Mouse (Mus musculus): Measurements from ENCODE around the gene Cers1. TPM values are rescaled to one million over a fixed set of nuclear protein-coding genes. Genes with fewer than 3 reads are reported as not detected.
A peak's percentile ranks its signal among the peaks of the same experiment; 100 is the strongest.

Cers1 gene
- total RNA-seq, 1 experiment: 1.9 TPM

DNA sequence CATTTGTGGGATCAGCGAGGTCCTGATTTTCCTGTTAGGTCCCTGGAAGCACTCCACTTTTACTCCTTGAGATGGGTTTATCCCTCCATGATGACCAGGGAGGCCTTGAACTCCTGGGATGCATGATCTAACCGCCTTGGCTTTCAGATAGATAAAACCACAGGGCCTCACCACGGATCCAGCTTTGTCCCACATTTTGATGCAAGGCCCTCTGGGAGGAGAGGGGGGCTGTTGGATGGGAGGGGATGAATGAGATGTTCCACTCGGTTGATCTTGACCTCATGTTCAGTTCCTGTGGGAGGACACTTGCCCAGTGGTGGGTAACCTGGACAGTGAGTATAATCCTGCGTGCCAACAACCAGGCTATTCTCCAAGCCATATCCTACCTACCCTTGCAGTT is 31.2 kb upstream of the Cers1 start:
- no peak for DNase-seq (ENCODE audit: low read depth, low spot score)
- in situ Hi-C loops (cut with MboI; ENCODE audit: low sequenced_read_pairs in 2 of 2, unreplicated experiment in 2 of 2): no loop called here
- Histone ChIP-seq H3K4me1 (ENCODE audit: control insufficient read depth in 2 of 2, insufficient read depth in 2 of 2, low read length in 2 of 2, poor library complexity in 1 of 2) (peaks cover 4 to 22% of the 10 kb centered on the region in 2 experiments; a peak in 3 of 4 replicates), H3K9ac (ENCODE audit: insufficient read depth, low read depth, low read length, poor library complexity, severe bottlenecking) (no peak overlapping the region), H3K27ac (ENCODE audit: insufficient read depth, low read depth, low read length, poor library complexity, severe bottlenecking) (no peak overlapping the region), H3K4me3 (ENCODE audit: insufficient read depth in 1 of 2, low read depth in 1 of 2, low read length in 2 of 2, poor library complexity in 1 of 2, severe bottlenecking in 1 of 2) (no peak overlapping the region), H3K36me3 (ENCODE audit: control insufficient read depth, insufficient read depth, low read length, poor library complexity, severe bottlenecking) (peaks cover 25% of the 10 kb centered on the region; the same call in 1 of the 2 replicates), H3K9me3 (ENCODE audit: control insufficient read depth, insufficient read depth, low read depth, low read length) (no peaks in the 10 kb centered on the region)
- TF ChIP-seq ZC3H11A (IDR thresholded peaks at IDR 0.05; ENCODE audit: borderline replicate concordance, low read depth, low read length): no peak
- TF ChIP-seq HCFC1 (IDR thresholded peaks at IDR 0.05; ENCODE audit: borderline replicate concordance, insufficient read depth, low read length): no peak
- TF ChIP-seq ZNF384 (IDR thresholded peaks at IDR 0.05; ENCODE audit: low read depth, low read length): no peak
- no peak for TF ChIP-seq MAFK (IDR thresholded peaks at IDR 0.05; ENCODE audit: insufficient read depth, low read depth, low read length)

DNA sequence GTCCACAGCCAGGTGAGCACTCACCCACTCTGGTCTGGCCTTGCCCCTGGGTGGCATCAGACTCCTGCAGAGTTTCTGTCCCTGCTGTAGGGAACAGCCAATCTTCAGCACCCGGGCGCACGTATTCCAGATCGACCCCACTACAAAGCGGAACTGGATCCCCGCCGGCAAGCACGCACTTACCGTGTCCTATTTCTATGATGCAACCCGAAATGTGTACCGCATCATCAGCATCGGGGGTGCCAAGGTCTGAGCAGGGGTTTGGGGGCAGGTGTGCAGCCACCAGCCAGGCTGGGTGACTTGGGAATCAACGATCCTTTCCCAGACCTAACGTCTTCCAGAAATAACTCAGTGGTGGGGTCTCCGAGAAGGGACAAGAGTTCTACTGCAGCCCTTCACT is 30.3 kb upstream of the Cers1 start:
- Histone ChIP-seq H3K4me3 (ENCODE audit: insufficient read depth in 1 of 2, low read depth in 1 of 2, low read length in 2 of 2, poor library complexity in 1 of 2, severe bottlenecking in 1 of 2) (no peak overlapping the region), H3K9me3 (ENCODE audit: control insufficient read depth, insufficient read depth, low read depth, low read length) (no peaks in the 10 kb centered on the region), H3K9ac (ENCODE audit: insufficient read depth, low read depth, low read length, poor library complexity, severe bottlenecking) (no peak overlapping the region), H3K27ac (ENCODE audit: insufficient read depth, low read depth, low read length, poor library complexity, severe bottlenecking) (no peak overlapping the region), H3K36me3 (ENCODE audit: control insufficient read depth, insufficient read depth, low read length, poor library complexity, severe bottlenecking) (peaks cover 30% of the 10 kb centered on the region; the same call in 1 of the 2 replicates), H3K4me1 (ENCODE audit: control insufficient read depth in 2 of 2, insufficient read depth in 2 of 2, low read length in 2 of 2, poor library complexity in 1 of 2) (peaks cover 4 to 21% of the 10 kb centered on the region in 2 experiments; a peak in 3 of 4 replicates)
- no peak for DNase-seq (ENCODE audit: low read depth, low spot score)
- TF ChIP-seq ZNF384 (IDR thresholded peaks at IDR 0.05; ENCODE audit: low read depth, low read length): no peak
- no peak for TF ChIP-seq MAFK (IDR thresholded peaks at IDR 0.05; ENCODE audit: insufficient read depth, low read depth, low read length)
- TF ChIP-seq ZC3H11A (IDR thresholded peaks at IDR 0.05; ENCODE audit: borderline replicate concordance, low read depth, low read length): no peak
- no peak for TF ChIP-seq HCFC1 (IDR thresholded peaks at IDR 0.05; ENCODE audit: borderline replicate concordance, insufficient read depth, low read length)
- in situ Hi-C loops (cut with MboI; ENCODE audit: low sequenced_read_pairs in 2 of 2, unreplicated experiment in 2 of 2): no loop called here

DNA sequence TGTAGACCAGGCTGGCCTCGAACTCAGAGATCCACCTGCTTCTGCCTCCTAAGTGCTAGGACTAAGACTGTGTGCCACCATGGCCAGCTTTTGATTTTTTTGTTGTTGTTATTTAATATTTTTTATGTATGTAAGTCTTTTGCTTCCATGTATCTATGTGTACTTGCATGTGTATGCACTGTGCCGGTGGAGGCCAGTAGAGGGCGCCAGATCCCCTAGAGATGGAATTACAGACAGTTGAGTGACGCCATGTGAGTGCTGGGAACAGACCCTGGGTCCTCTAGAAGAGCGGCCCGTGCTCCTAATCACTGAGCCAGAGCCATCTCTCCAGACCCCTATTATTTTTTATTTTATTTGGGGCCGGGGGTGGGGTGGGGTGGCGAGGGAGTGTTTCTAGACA is 28.8 kb upstream of the Cers1 start:
- Histone ChIP-seq H3K36me3 (ENCODE audit: control insufficient read depth, insufficient read depth, low read length, poor library complexity, severe bottlenecking) (peaks cover 42% of the 10 kb centered on the region; the same call in 1 of the 2 replicates), H3K4me3 (ENCODE audit: insufficient read depth in 1 of 2, low read depth in 1 of 2, low read length in 2 of 2, poor library complexity in 1 of 2, severe bottlenecking in 1 of 2) (no peak overlapping the region), H3K27ac (ENCODE audit: insufficient read depth, low read depth, low read length, poor library complexity, severe bottlenecking) (no peak overlapping the region), H3K9me3 (ENCODE audit: control insufficient read depth, insufficient read depth, low read depth, low read length) (no peaks in the 10 kb centered on the region), H3K9ac (ENCODE audit: insufficient read depth, low read depth, low read length, poor library complexity, severe bottlenecking) (no peak overlapping the region), H3K4me1 (ENCODE audit: control insufficient read depth in 2 of 2, insufficient read depth in 2 of 2, low read length in 2 of 2, poor library complexity in 1 of 2) (peaks cover 0 to 11% of the 10 kb centered on the region in 2 experiments; a peak in 2 of 4 replicates)
- TF ChIP-seq HCFC1 (IDR thresholded peaks at IDR 0.05; ENCODE audit: borderline replicate concordance, insufficient read depth, low read length) (no peak; the same call in 1 of the 2 replicates), CHD2 (IDR thresholded peaks at IDR 0.05; ENCODE audit: low read depth, low read length) (no peak), ZNF384 (IDR thresholded peaks at IDR 0.05; ENCODE audit: low read depth, low read length) (no peak), MAFK (IDR thresholded peaks at IDR 0.05; ENCODE audit: insufficient read depth, low read depth, low read length) (no peak), ZC3H11A (IDR thresholded peaks at IDR 0.05; ENCODE audit: borderline replicate concordance, low read depth, low read length) (no peak)
- peak; percentile 59 for DNase-seq (ENCODE audit: low read depth, low spot score)
- in situ Hi-C loops (cut with MboI; ENCODE audit: low sequenced_read_pairs in 2 of 2, unreplicated experiment in 2 of 2): no loop called here

DNA sequence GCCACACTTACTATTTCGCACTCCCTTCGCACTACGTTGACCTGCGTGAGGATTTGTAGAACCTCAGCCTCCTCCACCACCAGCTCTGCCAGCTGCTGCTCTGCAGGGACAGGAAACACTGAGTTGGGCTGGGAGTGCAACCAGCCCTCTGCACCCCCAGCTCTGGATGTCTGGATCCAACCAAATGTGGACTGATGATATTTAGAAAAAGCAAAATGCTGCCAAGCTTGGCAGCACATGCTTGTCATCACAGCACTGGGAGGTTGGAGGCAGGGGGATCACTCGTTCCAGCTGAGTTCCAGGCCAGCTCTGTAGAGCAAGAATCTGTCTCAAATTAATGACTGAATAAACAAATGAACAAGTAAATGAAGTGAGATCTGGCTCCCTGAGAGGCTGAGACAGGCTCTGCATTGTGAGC is 21.6 kb upstream of the Cers1 start:
- TF ChIP-seq ZNF384 (IDR thresholded peaks at IDR 0.05; ENCODE audit: low read depth, low read length): no peak
- no peak for TF ChIP-seq HCFC1 (IDR thresholded peaks at IDR 0.05; ENCODE audit: borderline replicate concordance, insufficient read depth, low read length)
- no peak for TF ChIP-seq ZC3H11A (IDR thresholded peaks at IDR 0.05; ENCODE audit: borderline replicate concordance, low read depth, low read length)
- TF ChIP-seq CHD2 (IDR thresholded peaks at IDR 0.05; ENCODE audit: low read depth, low read length): no peak
- TF ChIP-seq MAFK (IDR thresholded peaks at IDR 0.05; ENCODE audit: insufficient read depth, low read depth, low read length): no peak
- Histone ChIP-seq H3K4me3 (ENCODE audit: insufficient read depth in 1 of 2, low read depth in 1 of 2, low read length in 2 of 2, poor library complexity in 1 of 2, severe bottlenecking in 1 of 2) (no peak overlapping the region), H3K9ac (ENCODE audit: insufficient read depth, low read depth, low read length, poor library complexity, severe bottlenecking) (no peak overlapping the region), H3K4me1 (ENCODE audit: control insufficient read depth in 2 of 2, insufficient read depth in 2 of 2, low read length in 2 of 2, poor library complexity in 1 of 2) (peaks cover 0 to 4% of the 10 kb centered on the region in 2 experiments; a peak in 3 of 4 replicates), H3K27ac (ENCODE audit: insufficient read depth, low read depth, low read length, poor library complexity, severe bottlenecking) (no peak overlapping the region), H3K9me3 (ENCODE audit: control insufficient read depth, insufficient read depth, low read depth, low read length) (no peaks in the 10 kb centered on the region), H3K36me3 (ENCODE audit: control insufficient read depth, insufficient read depth, low read length, poor library complexity, severe bottlenecking) (peaks cover 76% of the 10 kb centered on the region)
- no peak for DNase-seq (ENCODE audit: low read depth, low spot score)
- in situ Hi-C loops (cut with MboI; ENCODE audit: low sequenced_read_pairs in 2 of 2, unreplicated experiment in 2 of 2): no loop called here

DNA sequence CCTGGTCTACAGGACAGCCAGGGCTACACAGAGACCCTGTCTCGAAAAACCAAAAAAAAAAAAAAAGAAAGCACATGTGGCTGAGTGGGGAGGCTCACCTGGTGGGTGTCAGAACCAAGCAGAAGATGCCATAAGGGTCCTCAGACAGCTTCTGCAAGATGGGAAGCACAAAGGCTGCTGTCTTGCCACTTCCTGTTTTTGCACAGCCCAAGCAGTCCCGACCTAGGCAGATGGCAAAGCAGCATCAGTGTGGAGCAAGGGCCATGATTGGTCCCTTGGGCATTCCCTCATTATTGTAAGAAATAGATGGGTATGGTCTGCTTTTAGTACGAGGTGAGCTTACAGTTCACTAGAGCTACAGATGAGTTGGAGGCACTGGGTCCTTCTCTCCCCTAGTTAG is 14.7 kb upstream of the Cers1 start:
- Histone ChIP-seq H3K27ac (ENCODE audit: insufficient read depth, low read depth, low read length, poor library complexity, severe bottlenecking) (no peak overlapping the region), H3K9me3 (ENCODE audit: control insufficient read depth, insufficient read depth, low read depth, low read length) (no peaks in the 10 kb centered on the region), H3K4me1 (ENCODE audit: control insufficient read depth in 2 of 2, insufficient read depth in 2 of 2, low read length in 2 of 2, poor library complexity in 1 of 2) (no peaks in the 10 kb centered on the region), H3K4me3 (ENCODE audit: insufficient read depth in 1 of 2, low read depth in 1 of 2, low read length in 2 of 2, poor library complexity in 1 of 2, severe bottlenecking in 1 of 2) (no peak overlapping the region), H3K9ac (ENCODE audit: insufficient read depth, low read depth, low read length, poor library complexity, severe bottlenecking) (no peak overlapping the region), H3K36me3 (ENCODE audit: control insufficient read depth, insufficient read depth, low read length, poor library complexity, severe bottlenecking) (peaks cover 36% of the 10 kb centered on the region)
- no peak for DNase-seq (ENCODE audit: low read depth, low spot score)
- no peak for TF ChIP-seq ZC3H11A (IDR thresholded peaks at IDR 0.05; ENCODE audit: borderline replicate concordance, low read depth, low read length)
- TF ChIP-seq ZNF384 (IDR thresholded peaks at IDR 0.05; ENCODE audit: low read depth, low read length): no peak
- no peak for TF ChIP-seq CHD2 (IDR thresholded peaks at IDR 0.05; ENCODE audit: low read depth, low read length)
- no peak for TF ChIP-seq MAFK (IDR thresholded peaks at IDR 0.05; ENCODE audit: insufficient read depth, low read depth, low read length)
- no peak for TF ChIP-seq HCFC1 (IDR thresholded peaks at IDR 0.05; ENCODE audit: borderline replicate concordance, insufficient read depth, low read length)
- in situ Hi-C loops (cut with MboI; ENCODE audit: low sequenced_read_pairs in 2 of 2, unreplicated experiment in 2 of 2): no loop called here
